Mouse (Mus musculus): ENCODE data around the gene Gpc6.

- TF ChIP-seq CTCF (IDR thresholded peaks at IDR 0.05), result no peak
- no peak for TF ChIP-seq POLR2A (IDR thresholded peaks at IDR 0.05; ENCODE audit: insufficient read depth, low read depth, low read length)
Observed at GRCm38 (mm10) chr14:117904300-117904699, 979.2 kb downstream of the Gpc6 start.
